Mouse (Mus musculus): ENCODE measurements at regions not wholly inside any gene's neighbourhood (a gene's known extent, or its start where the extent isn't known, plus 50 kb on each side); places are given as distances from the start of the nearest gene placed in this dataset.

GRCm38 (mm10) chr4:10508163-10508821 is 366.0 kb upstream of the 2610301B20Rik start:
- Histone ChIP-seq H3K36me3 (ENCODE audit: control insufficient read depth, insufficient read depth) (no peaks in the 10 kb centered on the region), H3K4me3 (ENCODE audit: insufficient read depth, poor library complexity, severe bottlenecking) (no peak overlapping the region), H3K79me2 (ENCODE audit: control insufficient read depth, insufficient read depth) (no peaks in the 10 kb centered on the region), H3K27me3 (ENCODE audit: control insufficient read depth, insufficient read depth, insufficient read length) (no peaks in the 10 kb centered on the region), H3ac (ENCODE audit: control insufficient read depth, insufficient read length, low read depth) (no peak overlapping the region), H3K79me3 (ENCODE audit: low read depth) (no peaks in the 10 kb centered on the region)
- no peak for TF ChIP-seq FOSL1 (IDR thresholded peaks at IDR 0.05; ENCODE audit: insufficient read depth, low read length, poor library complexity, severe bottlenecking)
- TF ChIP-seq MAX (IDR thresholded peaks at IDR 0.05) = no peak
- no peak for TF ChIP-seq CTCF (IDR thresholded peaks at IDR 0.05; ENCODE audit: control insufficient read depth, insufficient read depth, insufficient read length)
- no peak for TF ChIP-seq CEBPB (IDR thresholded peaks at IDR 0.05; ENCODE audit: low read depth)
- no peak for TF ChIP-seq MYOG (IDR thresholded peaks at IDR 0.05; ENCODE audit: control insufficient read depth, extremely low read depth, insufficient read length)
- no peak for TF ChIP-seq USF1 (IDR thresholded peaks at IDR 0.05; ENCODE audit: low read depth)
- no peak for TF ChIP-seq MYOD1 (IDR thresholded peaks at IDR 0.05; ENCODE audit: control insufficient read depth, insufficient read length, low read depth)

- Histone ChIP-seq H3K27me3 (ENCODE audit: control insufficient read depth, insufficient read depth, insufficient read length) (no peaks in the 10 kb centered on the region), H3K79me3 (ENCODE audit: low read depth) (no peaks in the 10 kb centered on the region), H3K4me3 (ENCODE audit: insufficient read depth, poor library complexity, severe bottlenecking) (no peak overlapping the region), H3K36me3 (ENCODE audit: control insufficient read depth, insufficient read depth) (no peaks in the 10 kb centered on the region), H3K79me2 (ENCODE audit: control insufficient read depth, insufficient read depth) (no peaks in the 10 kb centered on the region), H3ac (ENCODE audit: control insufficient read depth, insufficient read length, low read depth) (no peak overlapping the region)
- no peak for TF ChIP-seq MAX (IDR thresholded peaks at IDR 0.05)
- TF ChIP-seq MYOG (IDR thresholded peaks at IDR 0.05; ENCODE audit: control insufficient read depth, extremely low read depth, insufficient read length) = no peak
- TF ChIP-seq FOSL1 (IDR thresholded peaks at IDR 0.05; ENCODE audit: insufficient read depth, low read length, poor library complexity, severe bottlenecking) = no peak
- TF ChIP-seq USF1 (IDR thresholded peaks at IDR 0.05; ENCODE audit: low read depth) = no peak
- TF ChIP-seq CTCF (IDR thresholded peaks at IDR 0.05; ENCODE audit: control insufficient read depth, insufficient read depth, insufficient read length) = no peak
- no peak for TF ChIP-seq MYOD1 (IDR thresholded peaks at IDR 0.05; ENCODE audit: control insufficient read depth, insufficient read length, low read depth)
- TF ChIP-seq CEBPB (IDR thresholded peaks at IDR 0.05; ENCODE audit: low read depth) = no peak
These were observed 364.3 kb upstream of the 2610301B20Rik start for GRCm38 (mm10) chr4:10510013-10510412.

- no peak overlapping the region for H3K4me3 ChIP-seq (ENCODE audit: insufficient read depth, poor library complexity, severe bottlenecking)
- no peak overlapping the region for H3ac ChIP-seq (ENCODE audit: control insufficient read depth, insufficient read length, low read depth)
- no peaks in the 10 kb centered on the region for H3K79me3 ChIP-seq (ENCODE audit: low read depth)
- TF ChIP-seq CTCF (IDR thresholded peaks at IDR 0.05; ENCODE audit: control insufficient read depth, insufficient read depth, insufficient read length) = no peak
- TF ChIP-seq FOSL1 (IDR thresholded peaks at IDR 0.05; ENCODE audit: insufficient read depth, low read length, poor library complexity, severe bottlenecking) = no peak
- no peak for TF ChIP-seq USF1 (IDR thresholded peaks at IDR 0.05; ENCODE audit: low read depth)
- no peaks in the 10 kb centered on the region for H3K36me3 ChIP-seq (ENCODE audit: control insufficient read depth, insufficient read depth)
- no peaks in the 10 kb centered on the region for H3K79me2 ChIP-seq (ENCODE audit: control insufficient read depth, insufficient read depth)
- no peaks in the 10 kb centered on the region for H3K27me3 ChIP-seq (ENCODE audit: control insufficient read depth, insufficient read depth, insufficient read length)
These were observed 323.5 kb upstream of the 2610301B20Rik start for GRCm38 (mm10) chr4:10550711-10551305.

- Histone ChIP-seq H3K36me3 (ENCODE audit: control insufficient read depth, insufficient read depth) (no peaks in the 10 kb centered on the region), H3K79me2 (ENCODE audit: control insufficient read depth, insufficient read depth) (no peaks in the 10 kb centered on the region), H3ac (ENCODE audit: control insufficient read depth, insufficient read length, low read depth) (no peak overlapping the region), H3K27me3 (ENCODE audit: control insufficient read depth, insufficient read depth, insufficient read length) (no peaks in the 10 kb centered on the region), H3K79me3 (ENCODE audit: low read depth) (no peaks in the 10 kb centered on the region), H3K4me3 (ENCODE audit: insufficient read depth, poor library complexity, severe bottlenecking) (no peak overlapping the region)
- TF ChIP-seq CTCF (IDR thresholded peaks at IDR 0.05; ENCODE audit: control insufficient read depth, insufficient read depth, insufficient read length) = no peak
- TF ChIP-seq MYOD1 (IDR thresholded peaks at IDR 0.05; ENCODE audit: control insufficient read depth, insufficient read length, low read depth) = no peak
- no peak for TF ChIP-seq MAX (IDR thresholded peaks at IDR 0.05)
These were observed 320.6 kb upstream of the 2610301B20Rik start for GRCm38 (mm10) chr4:10553724-10554123.

GRCm38 (mm10) chr4:10560078-10560477 is 314.2 kb upstream of the 2610301B20Rik start:
- no peaks in the 10 kb centered on the region for H3K79me2 ChIP-seq (ENCODE audit: control insufficient read depth, insufficient read depth)
- H3ac ChIP-seq (ENCODE audit: control insufficient read depth, insufficient read length, low read depth) = no peak overlapping the region
- no peak overlapping the region for H3K4me3 ChIP-seq (ENCODE audit: insufficient read depth, poor library complexity, severe bottlenecking)
- H3K27me3 ChIP-seq (ENCODE audit: control insufficient read depth, insufficient read depth, insufficient read length) = no peaks in the 10 kb centered on the region
- H3K36me3 ChIP-seq (ENCODE audit: control insufficient read depth, insufficient read depth) = no peaks in the 10 kb centered on the region
- TF ChIP-seq MAX (IDR thresholded peaks at IDR 0.05) = no peak
- no peak for TF ChIP-seq CEBPB (IDR thresholded peaks at IDR 0.05; ENCODE audit: low read depth)
- no peak for TF ChIP-seq USF1 (IDR thresholded peaks at IDR 0.05; ENCODE audit: low read depth)
- no peak for TF ChIP-seq CTCF (IDR thresholded peaks at IDR 0.05; ENCODE audit: control insufficient read depth, insufficient read depth, insufficient read length)
- no peak for TF ChIP-seq MYOD1 (IDR thresholded peaks at IDR 0.05; ENCODE audit: control insufficient read depth, insufficient read length, low read depth)
- TF ChIP-seq FOSL1 (IDR thresholded peaks at IDR 0.05; ENCODE audit: insufficient read depth, low read length, poor library complexity, severe bottlenecking) = no peak
- TF ChIP-seq MYOG (IDR thresholded peaks at IDR 0.05; ENCODE audit: control insufficient read depth, extremely low read depth, insufficient read length) = no peak
- H3K79me3 ChIP-seq (ENCODE audit: low read depth) = no peaks in the 10 kb centered on the region

- H3K79me2 ChIP-seq (ENCODE audit: control insufficient read depth, insufficient read depth) = no peaks in the 10 kb centered on the region
- H3K79me3 ChIP-seq (ENCODE audit: low read depth) = no peaks in the 10 kb centered on the region
- no peaks in the 10 kb centered on the region for H3K36me3 ChIP-seq (ENCODE audit: control insufficient read depth, insufficient read depth)
- H3K4me3 ChIP-seq (ENCODE audit: insufficient read depth, poor library complexity, severe bottlenecking) = no peak overlapping the region
- H3K27me3 ChIP-seq (ENCODE audit: control insufficient read depth, insufficient read depth, insufficient read length) = no peaks in the 10 kb centered on the region
- no peak for TF ChIP-seq USF1 (IDR thresholded peaks at IDR 0.05; ENCODE audit: low read depth)
- no peak for TF ChIP-seq MYOD1 (IDR thresholded peaks at IDR 0.05; ENCODE audit: control insufficient read depth, insufficient read length, low read depth)
- TF ChIP-seq MAX (IDR thresholded peaks at IDR 0.05) = no peak
- no peak for TF ChIP-seq CEBPB (IDR thresholded peaks at IDR 0.05; ENCODE audit: low read depth)
- no peak for TF ChIP-seq MYOG (IDR thresholded peaks at IDR 0.05; ENCODE audit: control insufficient read depth, extremely low read depth, insufficient read length)
- no peak overlapping the region for H3ac ChIP-seq (ENCODE audit: control insufficient read depth, insufficient read length, low read depth)
These were observed 269.8 kb upstream of the 2610301B20Rik start for GRCm38 (mm10) chr4:10604513-10604912.

Measured in C2C12 (cell line).